Mouse (Mus musculus): Measurements from ENCODE around the gene Olfr481.

Olfr481 gene

GRCm38 (mm10) chr7:108079555-108079954, at the start of gene Olfr481:
Gene Olfr481 (plus strand): TSS chr7:108079855.
- no peak for DNase-seq

GRCm38 (mm10) chr7:108033889-108034288, 45.8 kb upstream of the Olfr481 start, which contains the start of gene Olfr478:
Gene Olfr478 (minus strand): TSS chr7:108033989.
- no peak for DNase-seq

DNA sequence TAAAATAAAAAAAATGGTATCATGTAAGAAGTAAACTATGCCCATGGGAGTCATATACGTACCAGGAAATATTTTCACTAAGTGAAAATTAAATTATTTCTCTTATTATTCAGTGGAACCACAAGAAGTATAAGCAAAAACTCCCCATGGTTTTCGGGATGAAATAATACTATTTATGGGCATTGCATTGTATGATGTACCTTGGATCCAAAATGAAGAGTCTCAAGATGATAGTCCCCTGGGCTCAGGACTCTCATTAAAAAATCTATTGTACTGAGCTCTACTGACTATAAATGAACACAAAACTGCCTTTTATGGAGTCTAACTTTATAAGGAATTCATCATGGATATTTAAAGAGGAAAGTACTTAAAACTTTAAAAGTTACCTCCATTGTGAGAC, 29.3 kb upstream of the Olfr481 start, which contains the start of gene Olfr479:
Gene Olfr479, plus strand, starts transcription at position 301 of the 400 bp plus-strand sequence.
- DNase-seq, result no peak

GRCm38 (mm10) chr7:108067246-108067645, 12.4 kb upstream of the Olfr481 start, which contains the start of gene Olfr480:
Gene Olfr480 (minus strand): TSS chr7:108067346.
- no peak for DNase-seq

- no peak for DNase-seq
These were observed 17.8 kb downstream of the Olfr481 start, which contains the start of gene Olfr482 for GRCm38 (mm10) chr7:108097486-108097885. Gene Olfr482 (minus strand): TSS chr7:108097586.

- DNase-seq, result no peak
These were observed 20.9 kb downstream of the Olfr481 start, which contains the start of gene Olfr483 for GRCm38 (mm10) chr7:108100549-108100948. Gene Olfr483 (plus strand): TSS chr7:108100849.

DNA sequence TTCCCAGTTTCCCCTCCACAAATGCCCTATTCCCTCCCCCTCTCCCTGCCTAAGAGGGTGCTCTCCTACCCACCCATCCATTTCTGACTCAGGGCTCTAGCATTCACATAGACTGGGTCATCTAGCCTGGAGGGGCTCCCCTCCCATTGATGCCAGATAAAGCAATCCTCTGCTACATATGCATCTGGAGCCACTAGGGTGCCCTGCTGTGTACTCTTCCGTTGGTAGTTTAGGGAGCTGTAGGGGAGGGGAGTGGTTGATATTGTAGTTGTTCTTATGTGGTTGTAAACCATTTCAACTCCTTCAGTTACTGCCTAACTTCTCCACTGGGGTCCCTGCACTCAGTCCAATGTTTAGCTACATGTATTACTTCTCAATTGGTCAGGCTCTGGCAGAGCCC, 41.0 kb downstream of the Olfr481 start:
- DNase-seq, result no peak

DNA sequence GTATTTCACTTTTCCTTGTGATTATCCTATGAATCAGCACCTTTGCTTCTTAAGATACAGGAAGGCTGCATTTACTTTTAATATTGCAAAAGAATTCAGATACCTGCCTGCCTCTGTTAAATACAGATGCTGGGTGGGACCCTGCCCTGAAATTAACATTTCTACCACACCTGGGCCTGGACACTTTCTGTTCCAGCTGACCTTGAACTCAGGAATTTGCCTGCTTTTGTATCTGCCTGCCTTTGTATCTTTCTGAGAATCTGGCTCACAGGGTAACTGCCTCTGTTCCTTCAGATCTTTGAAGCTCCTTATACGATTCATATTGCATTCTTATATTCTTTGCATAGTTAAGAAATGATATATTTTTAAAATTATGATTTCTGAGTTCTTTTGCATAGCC, 41.8 kb downstream of the Olfr481 start:
- DNase-seq, result no peak

DNA sequence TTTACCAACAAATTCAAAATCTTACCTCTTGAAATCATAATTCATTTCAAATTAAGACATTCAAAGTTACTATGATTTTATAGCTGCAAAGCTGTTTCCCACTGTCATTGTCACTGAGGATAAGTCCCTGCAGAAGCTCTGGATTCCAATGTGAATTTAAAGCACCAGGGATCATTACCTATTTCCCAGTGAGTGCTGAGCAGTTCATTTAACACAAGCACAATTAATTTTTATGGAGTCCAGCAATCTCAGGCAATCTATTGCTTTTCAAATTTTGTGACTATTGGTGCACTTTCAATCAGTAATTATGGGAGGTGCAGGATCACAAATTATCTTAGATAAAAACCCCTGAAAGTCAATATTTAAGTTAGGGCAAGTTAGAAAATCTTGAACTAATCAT, 47.7 kb downstream of the Olfr481 start, which contains the start of gene Olfr484:
Gene Olfr484, minus strand, starts transcription at position 101 of the 400 bp plus-strand sequence.
- DNase-seq, result no peak

Measured in B cell, adult 2 months (primary cell).